Mouse (Mus musculus): ENCODE results near the gene Gpnmb. TPM values are rescaled to one million over a fixed set of nuclear protein-coding genes. Genes with fewer than 3 reads are reported as not detected.

Gpnmb gene
- polyA plus RNA-seq, 1 experiment from 2014 or later: 0.21 TPM

DNA sequence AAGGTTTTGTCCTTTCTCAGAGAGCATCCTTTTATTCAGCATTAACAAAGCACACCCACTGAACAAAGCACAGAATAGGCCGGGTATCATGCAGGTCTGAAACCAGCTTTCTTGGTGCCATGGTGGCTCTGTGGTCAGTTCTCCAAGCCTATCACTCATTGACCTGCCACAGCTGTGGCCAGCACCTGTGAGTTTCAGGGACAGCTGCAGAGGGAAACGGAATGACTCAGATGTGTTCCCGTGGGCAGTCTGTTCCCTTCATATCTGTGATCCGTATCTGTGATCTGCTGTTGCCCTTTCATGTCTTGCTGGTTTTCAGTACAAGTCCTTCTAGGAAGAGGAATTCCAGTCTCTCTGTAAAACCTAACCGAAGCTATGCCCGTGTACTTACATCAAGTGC is 10.2 kb downstream of the Gpnmb start:
- H3K4me1 ChIP-seq (ENCODE audit: control insufficient read depth, insufficient read depth, low read length): no peaks in the 10 kb centered on the region
- H3K9me3 ChIP-seq (ENCODE audit: control insufficient read depth, low read length): no peaks in the 10 kb centered on the region
- 61% methylated on average over 6 of the region's 6 CpGs for WGBS
- H3K36me3 ChIP-seq (ENCODE audit: control insufficient read depth, insufficient read depth, low read length): no peaks in the 10 kb centered on the region
- no peaks in the 10 kb centered on the region for H3K27me3 ChIP-seq (ENCODE audit: control insufficient read depth, insufficient read depth, low read length)
- H3K4me3 ChIP-seq (ENCODE audit: low read depth, low read length): no peak overlapping the region
- no peak overlapping the region for H3K9ac ChIP-seq (replicated peaks; ENCODE audit: low read depth, low read length)
- H3K27ac ChIP-seq (ENCODE audit: low read depth, low read length): no peak overlapping the region
- no peak for ATAC-seq (ENCODE audit: low read depth)
- no peak overlapping the region for H3K4me2 ChIP-seq (ENCODE audit: low read depth, low read length)

DNA sequence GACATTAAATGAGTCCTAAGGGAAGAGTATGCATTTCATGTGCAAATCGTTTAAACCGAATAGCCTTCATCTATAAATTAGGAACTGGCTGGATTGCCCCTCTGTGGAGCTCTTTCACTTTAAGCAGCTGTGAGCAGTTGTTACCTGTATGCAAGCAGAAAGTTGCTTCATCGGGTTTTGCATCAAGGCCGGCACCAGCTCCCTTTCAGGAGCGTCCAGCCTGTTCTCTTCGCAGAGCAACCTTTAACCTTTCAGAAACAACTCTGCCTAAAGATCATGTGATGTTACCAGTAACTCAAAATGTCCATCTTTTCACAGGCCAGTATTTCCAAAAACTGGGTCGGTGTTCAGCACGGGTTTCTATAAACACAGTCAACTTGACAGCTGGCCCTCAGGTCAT is 10.6 kb downstream of the Gpnmb start:
- Histone ChIP-seq H3K9ac (replicated peaks; ENCODE audit: low read depth, low read length) (no peak overlapping the region), H3K27ac (ENCODE audit: low read depth, low read length) (no peak overlapping the region), H3K4me3 (ENCODE audit: low read depth, low read length) (no peak overlapping the region), H3K4me2 (ENCODE audit: low read depth, low read length) (no peak overlapping the region), H3K36me3 (ENCODE audit: control insufficient read depth, insufficient read depth, low read length) (no peaks in the 10 kb centered on the region), H3K27me3 (ENCODE audit: control insufficient read depth, insufficient read depth, low read length) (no peaks in the 10 kb centered on the region), H3K4me1 (ENCODE audit: control insufficient read depth, insufficient read depth, low read length) (no peaks in the 10 kb centered on the region), H3K9me3 (ENCODE audit: control insufficient read depth, low read length) (no peaks in the 10 kb centered on the region)
- no peak for ATAC-seq (ENCODE audit: low read depth)
- WGBS: 72% methylated on average over 8 of the region's 8 CpGs

DNA sequence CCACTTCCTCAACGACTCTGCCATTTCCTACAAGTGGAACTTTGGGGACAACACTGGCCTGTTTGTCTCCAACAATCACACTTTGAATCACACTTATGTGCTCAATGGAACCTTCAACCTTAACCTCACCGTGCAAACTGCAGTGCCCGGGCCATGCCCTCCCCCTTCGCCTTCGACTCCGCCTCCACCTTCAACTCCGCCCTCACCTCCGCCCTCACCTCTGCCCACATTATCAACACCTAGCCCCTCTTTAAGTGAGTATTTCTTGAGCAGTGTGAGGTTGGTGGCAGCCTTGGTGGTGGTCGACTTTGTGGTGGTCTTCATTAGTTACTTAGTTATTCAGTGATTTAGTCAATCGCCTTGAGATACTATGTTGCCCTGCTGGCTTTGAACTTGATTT is 11.5 kb downstream of the Gpnmb start:
- Histone ChIP-seq H3K9ac (replicated peaks; ENCODE audit: low read depth, low read length) (no peak overlapping the region), H3K27ac (ENCODE audit: low read depth, low read length) (no peak overlapping the region), H3K4me1 (ENCODE audit: control insufficient read depth, insufficient read depth, low read length) (no peaks in the 10 kb centered on the region), H3K4me2 (ENCODE audit: low read depth, low read length) (no peak overlapping the region), H3K4me3 (ENCODE audit: low read depth, low read length) (no peak overlapping the region), H3K36me3 (ENCODE audit: control insufficient read depth, insufficient read depth, low read length) (no peaks in the 10 kb centered on the region), H3K27me3 (ENCODE audit: control insufficient read depth, insufficient read depth, low read length) (no peaks in the 10 kb centered on the region), H3K9me3 (ENCODE audit: control insufficient read depth, low read length) (no peaks in the 10 kb centered on the region)
- 76% methylated on average over 10 of the region's 10 CpGs for WGBS
- no peak for ATAC-seq (ENCODE audit: low read depth)

DNA sequence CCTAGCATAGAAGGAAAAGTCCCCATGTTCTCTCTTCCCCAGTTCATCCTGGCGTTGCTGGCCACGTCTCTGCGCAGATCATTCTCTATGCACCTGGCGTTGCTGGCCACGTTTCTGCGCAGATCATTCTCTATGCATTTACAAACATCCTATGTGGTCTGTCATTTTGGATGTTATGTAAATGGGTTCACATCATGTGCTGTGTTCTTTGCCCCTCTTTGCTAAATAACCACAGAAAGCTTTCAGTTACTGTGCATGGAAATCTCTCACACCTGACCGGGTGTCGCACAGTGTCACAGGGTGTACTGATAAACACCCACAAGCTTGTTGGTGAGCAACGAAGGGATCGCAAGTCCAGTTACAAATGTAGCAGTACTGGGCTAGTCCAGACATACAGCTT is 12.0 kb downstream of the Gpnmb start:
- Histone ChIP-seq H3K4me2 (ENCODE audit: low read depth, low read length) (no peak overlapping the region), H3K4me1 (ENCODE audit: control insufficient read depth, insufficient read depth, low read length) (no peaks in the 10 kb centered on the region), H3K4me3 (ENCODE audit: low read depth, low read length) (no peak overlapping the region), H3K27ac (ENCODE audit: low read depth, low read length) (no peak overlapping the region), H3K36me3 (ENCODE audit: control insufficient read depth, insufficient read depth, low read length) (no peaks in the 10 kb centered on the region), H3K9ac (replicated peaks; ENCODE audit: low read depth, low read length) (no peak overlapping the region), H3K9me3 (ENCODE audit: control insufficient read depth, low read length) (no peaks in the 10 kb centered on the region), H3K27me3 (ENCODE audit: control insufficient read depth, insufficient read depth, low read length) (no peaks in the 10 kb centered on the region)
- WGBS: 91% methylated on average over 10 of the region's 10 CpGs
- no peak for ATAC-seq (ENCODE audit: low read depth)

DNA sequence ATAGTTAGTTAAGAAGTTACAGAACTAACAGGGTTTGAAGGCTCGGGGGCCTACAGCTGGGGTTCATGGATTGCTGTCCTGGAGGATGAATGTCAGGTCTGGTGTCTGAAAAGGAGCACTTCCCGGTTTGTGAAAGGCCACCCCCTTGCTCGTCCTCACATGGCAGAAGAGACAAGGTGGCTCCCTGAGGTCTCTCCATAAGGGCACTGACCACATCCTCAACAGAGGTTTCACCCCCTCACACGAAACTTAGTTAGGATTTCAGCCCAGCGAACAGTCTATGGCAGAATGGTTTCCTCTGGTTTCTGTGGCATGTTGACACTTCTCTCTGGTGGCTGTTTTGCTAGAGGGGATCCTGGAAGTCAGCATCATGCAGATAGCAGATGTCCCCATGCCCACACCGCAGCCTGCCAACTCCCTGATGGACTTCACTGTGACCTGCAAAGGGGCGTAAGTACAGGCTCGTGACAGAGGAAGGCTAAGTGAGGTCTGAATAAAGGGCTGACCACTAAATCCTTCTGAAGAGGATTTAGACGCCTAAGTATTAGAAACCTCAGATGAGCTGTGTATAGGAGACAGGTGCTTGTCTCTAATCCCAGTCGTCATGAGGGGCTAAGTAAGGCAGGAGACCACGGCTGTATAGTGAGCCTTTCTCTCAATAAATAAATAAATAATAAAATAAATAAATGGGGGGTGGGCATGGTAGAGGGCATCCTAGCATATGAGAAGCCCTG is 14.5 kb downstream of the Gpnmb start:
- H3K4me3 ChIP-seq (ENCODE audit: low read depth, low read length): no peak overlapping the region
- no peaks in the 10 kb centered on the region for H3K36me3 ChIP-seq (ENCODE audit: control insufficient read depth, insufficient read depth, low read length)
- no peak overlapping the region for H3K4me2 ChIP-seq (ENCODE audit: low read depth, low read length)
- peaks cover 7% of the 10 kb centered on the region for H3K4me1 ChIP-seq (ENCODE audit: control insufficient read depth, insufficient read depth, low read length)
- no peak overlapping the region for H3K27ac ChIP-seq (ENCODE audit: low read depth, low read length)
- H3K9me3 ChIP-seq (ENCODE audit: control insufficient read depth, low read length): no peaks in the 10 kb centered on the region
- 77% methylated on average over 11 of the region's 11 CpGs for WGBS
- H3K9ac ChIP-seq (replicated peaks; ENCODE audit: low read depth, low read length): no peak overlapping the region
- H3K27me3 ChIP-seq (ENCODE audit: control insufficient read depth, insufficient read depth, low read length): no peaks in the 10 kb centered on the region
- no peak for ATAC-seq (ENCODE audit: low read depth)

DNA sequence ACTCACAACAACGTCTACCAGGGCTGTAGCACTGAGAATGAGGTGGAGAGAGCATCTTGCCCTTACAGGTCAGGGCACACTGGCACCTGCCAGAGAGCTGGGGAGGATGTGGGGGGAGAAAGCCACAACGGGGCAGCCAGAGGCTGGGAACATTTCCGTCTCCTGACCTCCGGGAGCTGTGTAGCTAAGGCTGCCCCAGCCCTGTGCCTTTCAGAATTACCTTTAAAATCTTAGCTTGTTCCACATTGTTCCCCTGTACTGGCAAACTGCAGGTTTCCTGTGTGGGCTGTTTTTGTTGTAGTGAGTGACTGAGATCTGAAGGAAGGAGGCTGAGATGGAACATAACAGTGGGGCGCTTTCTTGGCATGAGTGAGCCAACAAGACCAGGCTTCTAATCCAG is 15.8 kb downstream of the Gpnmb start:
- 82% methylated on average over 5 of the region's 5 CpGs for WGBS
- no peak overlapping the region for H3K9ac ChIP-seq (replicated peaks; ENCODE audit: low read depth, low read length)
- no peak for ATAC-seq (ENCODE audit: low read depth)

DNA sequence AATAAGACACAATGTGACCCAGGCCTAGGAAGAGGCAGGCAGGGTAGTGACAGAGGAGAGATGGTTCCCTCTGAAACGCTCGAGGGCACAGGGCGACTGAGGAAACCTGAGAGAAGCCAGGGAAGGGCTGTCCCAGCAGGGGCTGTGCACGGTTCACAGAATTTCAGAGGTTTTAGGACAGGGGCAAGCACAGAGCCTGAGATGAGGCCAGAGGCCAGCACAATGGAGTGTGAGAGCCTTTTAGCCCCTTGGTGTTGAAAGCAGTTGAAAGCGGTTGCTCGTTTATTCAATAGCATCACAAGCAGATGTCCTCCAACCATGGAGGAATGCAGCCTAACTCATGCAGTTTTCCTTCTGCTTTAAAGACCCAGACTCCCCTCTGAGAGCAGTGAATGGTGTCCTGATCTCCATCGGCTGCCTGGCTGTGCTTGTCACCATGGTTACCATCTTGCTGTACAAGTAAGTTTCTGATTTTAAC is 18.9 kb downstream of the Gpnmb start:
- no peaks in the 10 kb centered on the region for H3K9me3 ChIP-seq (ENCODE audit: control insufficient read depth, low read length)
- H3K4me3 ChIP-seq (ENCODE audit: low read depth, low read length): no peak overlapping the region
- peak overlapping the region; percentile 39; the same call in 1 of the 2 replicates for H3K27ac ChIP-seq (ENCODE audit: low read depth, low read length)
- H3K27me3 ChIP-seq (ENCODE audit: control insufficient read depth, insufficient read depth, low read length): no peaks in the 10 kb centered on the region
- 7% methylated on average over 7 of the region's 7 CpGs for WGBS
- no peak overlapping the region for H3K4me2 ChIP-seq (ENCODE audit: low read depth, low read length)
- no peaks in the 10 kb centered on the region for H3K36me3 ChIP-seq (ENCODE audit: control insufficient read depth, insufficient read depth, low read length)
- peaks cover 7% of the 10 kb centered on the region for H3K4me1 ChIP-seq (ENCODE audit: control insufficient read depth, insufficient read depth, low read length)
- 0 out of 2 replicates have a peak overlapping the region, but pooled peaks have one; percentile 11 for H3K9ac ChIP-seq (replicated peaks; ENCODE audit: low read depth, low read length)
- peak; percentile 64; the same call in 1 of the 2 replicates for ATAC-seq (ENCODE audit: low read depth)

More for the DNA sequence above, 15.8 kb downstream of the Gpnmb start:
- Histone ChIP-seq H3K4me2 (ENCODE audit: low read depth, low read length) (no peak overlapping the region), H3K9me3 (ENCODE audit: control insufficient read depth, low read length) (no peaks in the 10 kb centered on the region), H3K27ac (ENCODE audit: low read depth, low read length) (no peak overlapping the region), H3K4me3 (ENCODE audit: low read depth, low read length) (no peak overlapping the region), H3K36me3 (ENCODE audit: control insufficient read depth, insufficient read depth, low read length) (no peaks in the 10 kb centered on the region), H3K27me3 (ENCODE audit: control insufficient read depth, insufficient read depth, low read length) (no peaks in the 10 kb centered on the region), H3K4me1 (ENCODE audit: control insufficient read depth, insufficient read depth, low read length) (peaks cover 7% of the 10 kb centered on the region)

DNA sequence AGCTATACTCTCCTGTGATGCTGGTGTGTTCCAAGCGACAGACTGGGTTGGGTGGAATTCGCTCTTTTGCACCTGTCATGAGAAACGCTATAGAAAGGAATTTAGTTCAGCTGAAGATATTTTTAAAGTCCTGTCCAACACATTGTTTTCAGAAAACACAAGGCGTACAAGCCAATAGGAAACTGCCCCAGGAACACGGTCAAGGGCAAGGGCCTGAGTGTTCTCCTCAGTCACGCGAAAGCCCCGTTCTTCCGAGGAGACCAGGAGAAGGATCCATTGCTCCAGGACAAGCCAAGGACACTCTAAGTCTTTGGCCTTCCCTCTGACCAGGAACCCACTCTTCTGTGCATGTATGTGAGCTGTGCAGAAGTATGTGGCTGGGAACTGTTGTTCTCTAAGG is 19.7 kb downstream of the Gpnmb start:
- no peak overlapping the region for H3K27ac ChIP-seq (ENCODE audit: low read depth, low read length)
- no peak overlapping the region for H3K4me2 ChIP-seq (ENCODE audit: low read depth, low read length)
- no peak for ATAC-seq (ENCODE audit: low read depth)
- no peaks in the 10 kb centered on the region for H3K9me3 ChIP-seq (ENCODE audit: control insufficient read depth, low read length)
- WGBS: 72% methylated on average over 9 of the region's 9 CpGs
- H3K36me3 ChIP-seq (ENCODE audit: control insufficient read depth, insufficient read depth, low read length): no peaks in the 10 kb centered on the region
- no peaks in the 10 kb centered on the region for H3K27me3 ChIP-seq (ENCODE audit: control insufficient read depth, insufficient read depth, low read length)
- H3K9ac ChIP-seq (replicated peaks; ENCODE audit: low read depth, low read length): no peak overlapping the region
- H3K4me3 ChIP-seq (ENCODE audit: low read depth, low read length): no peak overlapping the region
- peaks cover 7% of the 10 kb centered on the region for H3K4me1 ChIP-seq (ENCODE audit: control insufficient read depth, insufficient read depth, low read length)

DNA sequence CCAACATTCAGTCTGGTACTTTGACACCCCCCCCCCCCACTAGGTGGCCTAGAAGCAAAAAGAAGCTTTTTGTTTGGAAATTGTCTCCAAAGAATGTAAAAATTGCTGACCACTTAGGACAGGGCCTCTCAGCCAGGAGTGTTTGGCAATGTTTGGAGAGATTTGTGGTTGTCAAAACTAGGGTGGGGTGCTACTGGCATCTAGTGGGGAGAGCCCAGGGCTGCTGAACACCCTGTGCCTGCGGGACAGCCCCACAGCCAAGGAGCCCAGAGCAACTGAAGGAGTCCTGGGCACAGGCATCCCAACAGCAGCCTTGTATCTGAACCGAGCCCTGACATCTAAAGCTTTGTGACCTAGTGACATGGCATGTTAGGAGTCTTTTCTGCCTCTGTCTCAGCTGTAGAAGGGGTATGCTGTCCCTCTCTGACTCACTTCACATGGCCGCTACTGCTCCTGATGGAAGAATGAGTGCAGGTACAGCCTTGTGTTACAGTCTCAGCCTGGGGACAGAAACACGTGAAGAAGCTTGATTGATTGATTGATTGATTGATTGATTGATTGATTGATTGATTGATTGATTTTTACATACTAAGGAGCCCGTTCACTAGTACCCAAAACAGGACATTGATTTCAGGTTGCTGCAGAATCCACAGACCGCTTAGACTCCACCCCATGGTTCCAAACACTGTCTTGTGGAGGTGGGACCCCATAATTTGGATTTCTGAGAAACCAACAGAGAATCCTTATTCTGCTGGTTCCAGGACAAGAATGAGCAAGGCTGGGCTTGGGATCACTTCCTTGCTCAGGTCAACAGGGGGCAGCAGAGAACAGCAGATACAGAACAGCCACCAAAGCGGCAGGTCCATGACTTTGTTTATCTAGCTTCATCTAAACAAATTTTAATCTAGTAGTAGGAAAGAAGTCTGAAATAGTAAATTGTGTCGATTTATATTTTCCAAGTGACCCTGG is 21.0 kb downstream of the Gpnmb start:
- no peaks in the 10 kb centered on the region for H3K27me3 ChIP-seq (ENCODE audit: control insufficient read depth, insufficient read depth, low read length)
- no peak overlapping the region for H3K4me2 ChIP-seq (ENCODE audit: low read depth, low read length)
- H3K27ac ChIP-seq (ENCODE audit: low read depth, low read length): no peak overlapping the region
- no peak overlapping the region for H3K9ac ChIP-seq (replicated peaks; ENCODE audit: low read depth, low read length)
- no peaks in the 10 kb centered on the region for H3K9me3 ChIP-seq (ENCODE audit: control insufficient read depth, low read length)
- 42% methylated on average over 8 of the region's 8 CpGs for WGBS
- ATAC-seq (ENCODE audit: low read depth): peak; percentile 29; the same call in 1 of the 2 replicates
- no peaks in the 10 kb centered on the region for H3K36me3 ChIP-seq (ENCODE audit: control insufficient read depth, insufficient read depth, low read length)
- H3K4me1 ChIP-seq (ENCODE audit: control insufficient read depth, insufficient read depth, low read length): peaks cover 7% of the 10 kb centered on the region
- H3K4me3 ChIP-seq (ENCODE audit: low read depth, low read length): no peak overlapping the region
